Mouse (Mus musculus): ENCODE results near the gene Myo16.
A peak's percentile ranks its signal among the peaks of the same experiment; 100 is the strongest.

Gene Myo16

GRCm38 (mm10) chr8:10413881-10414280 is 260.2 kb downstream of the Myo16 start:
- no peak for DNase-seq (ENCODE audit: low spot score in 2 of 2)

GRCm38 (mm10) chr8:10414684-10415212 is 261.0 kb downstream of the Myo16 start:
- DNase-seq (ENCODE audit: low spot score in 2 of 2): peak in 1 of 2 experiments; percentile 68

DNA sequence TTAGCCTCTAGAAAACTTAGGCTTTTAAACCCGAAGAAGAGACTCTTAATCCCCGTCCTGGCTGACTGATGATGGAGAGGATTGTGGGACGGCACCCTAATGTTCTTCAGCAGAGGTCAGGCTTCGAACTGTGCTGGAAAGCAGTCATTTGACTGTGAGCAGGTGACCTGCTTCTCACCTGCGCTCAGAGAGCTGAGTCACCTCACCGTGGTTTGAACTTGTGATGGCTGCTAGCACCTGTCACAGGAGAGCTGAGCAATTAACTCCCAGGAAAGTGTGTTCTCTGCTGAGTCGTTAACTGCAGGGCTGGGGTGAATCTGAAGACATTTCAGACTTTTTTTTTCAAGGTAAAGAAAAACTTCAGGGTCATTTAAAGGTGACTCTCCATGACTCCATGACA is 261.6 kb downstream of the Myo16 start:
- no peak for DNase-seq (ENCODE audit: low spot score in 2 of 2)

GRCm38 (mm10) chr8:10415885-10416284 is 262.2 kb downstream of the Myo16 start:
- DNase-seq (ENCODE audit: low spot score in 2 of 2): no peak

DNA sequence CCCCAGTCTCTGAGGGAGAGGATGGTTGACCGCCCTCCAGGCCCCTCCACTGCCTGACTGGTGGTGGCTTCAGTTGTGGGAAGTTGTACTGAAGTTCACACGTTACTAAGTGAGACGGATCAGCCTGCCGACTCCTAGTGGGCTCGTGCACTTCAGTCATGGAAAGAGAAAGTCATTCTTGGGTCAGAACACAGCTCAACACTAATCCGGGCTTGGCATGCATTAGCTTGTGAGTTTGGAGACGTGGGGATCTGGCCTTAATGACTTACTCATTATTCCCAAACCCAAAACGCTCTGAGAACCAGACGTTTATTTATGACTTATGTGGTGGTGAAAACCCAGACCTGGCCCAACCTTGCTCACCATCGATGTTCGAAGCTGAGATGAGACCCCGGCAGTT is 263.1 kb downstream of the Myo16 start:
- DNase-seq (ENCODE audit: low spot score in 2 of 2): no peak

DNA sequence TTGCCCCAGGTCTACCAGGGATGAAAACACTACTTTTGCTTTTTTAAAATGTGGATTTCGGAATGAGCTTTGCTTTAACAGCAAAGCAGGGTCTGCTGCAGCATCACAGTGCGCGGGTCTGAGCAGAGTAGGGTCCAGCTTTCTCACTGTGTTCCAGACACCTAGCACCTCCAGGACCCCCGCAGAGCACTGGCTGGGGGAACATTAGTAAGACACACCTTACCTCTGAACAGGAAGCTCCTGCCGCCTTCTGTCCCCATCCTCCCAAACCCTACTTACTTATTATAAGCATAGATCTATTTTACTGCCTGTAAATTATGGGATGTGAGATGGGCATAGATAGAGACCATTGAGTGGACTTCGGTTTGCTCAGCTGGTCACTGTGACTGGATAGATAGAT is 263.6 kb downstream of the Myo16 start:
- no peak for DNase-seq (ENCODE audit: low spot score in 2 of 2)

DNA sequence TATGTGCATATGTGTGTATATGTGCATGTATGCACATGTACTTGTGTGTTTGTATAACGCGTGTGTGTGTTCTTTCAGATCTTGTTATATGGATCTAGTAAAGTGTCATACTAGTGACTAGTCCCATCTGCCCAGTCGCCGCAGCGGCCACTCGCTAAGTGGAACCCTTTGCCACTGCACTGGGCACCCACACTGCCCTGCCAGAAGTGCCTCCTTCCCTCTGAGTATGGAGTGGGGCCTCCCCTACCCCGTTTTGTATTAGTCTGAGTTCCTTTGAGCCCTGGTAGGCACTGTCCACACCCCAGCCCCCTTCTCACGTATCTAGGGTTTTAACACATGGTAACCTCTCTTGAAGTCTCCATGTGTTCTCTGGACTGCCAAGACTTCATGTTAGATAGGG is 264.3 kb downstream of the Myo16 start:
- no peak for DNase-seq (ENCODE audit: low spot score in 2 of 2)

DNA sequence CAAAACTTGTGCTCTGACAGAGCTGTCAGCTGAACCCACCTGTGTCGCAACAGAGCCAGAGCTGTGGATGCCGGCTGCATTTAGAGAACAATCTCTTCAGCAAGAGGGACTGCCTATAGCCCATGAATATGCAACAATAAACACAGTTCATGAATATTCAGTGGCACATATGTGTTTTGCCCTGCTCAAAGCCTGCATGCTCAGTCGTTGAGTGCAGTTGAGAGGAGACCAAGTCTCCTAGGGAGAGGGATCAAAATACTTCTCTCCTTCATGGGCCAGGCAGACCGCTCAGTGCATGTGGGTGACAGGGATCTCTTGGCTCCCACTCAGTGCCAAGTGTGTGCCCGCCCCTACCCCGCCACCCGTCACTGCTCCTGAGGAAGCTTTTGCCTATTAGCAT is 265.3 kb downstream of the Myo16 start:
- DNase-seq (ENCODE audit: low spot score in 2 of 2): no peak

GRCm38 (mm10) chr8:10419726-10420125 is 266.0 kb downstream of the Myo16 start:
- no peak for DNase-seq (ENCODE audit: low spot score in 2 of 2)

DNA sequence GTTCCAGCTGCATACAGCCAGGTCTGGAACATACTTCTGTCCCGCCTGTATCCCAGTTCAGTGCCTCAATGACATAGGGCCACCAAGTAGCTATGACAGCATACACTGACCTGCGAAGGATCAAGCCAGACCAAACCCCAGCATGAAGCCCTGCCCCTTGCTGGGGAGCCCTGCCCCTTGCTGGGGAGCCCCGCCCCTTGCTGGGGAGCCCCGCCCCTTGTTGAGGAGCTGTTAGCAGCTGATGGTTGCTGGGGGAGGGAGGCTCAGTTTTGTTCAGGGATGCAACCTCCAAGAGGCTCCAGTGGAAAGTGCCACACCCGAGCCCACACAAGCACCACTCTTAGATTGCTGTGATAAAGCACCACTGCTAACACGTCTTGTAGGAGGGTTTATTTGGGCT is 266.8 kb downstream of the Myo16 start:
- no peak for DNase-seq (ENCODE audit: low spot score in 2 of 2)

GRCm38 (mm10) chr8:10421516-10422090 is 267.9 kb downstream of the Myo16 start:
- DNase-seq (ENCODE audit: low spot score in 2 of 2): no peak

DNA sequence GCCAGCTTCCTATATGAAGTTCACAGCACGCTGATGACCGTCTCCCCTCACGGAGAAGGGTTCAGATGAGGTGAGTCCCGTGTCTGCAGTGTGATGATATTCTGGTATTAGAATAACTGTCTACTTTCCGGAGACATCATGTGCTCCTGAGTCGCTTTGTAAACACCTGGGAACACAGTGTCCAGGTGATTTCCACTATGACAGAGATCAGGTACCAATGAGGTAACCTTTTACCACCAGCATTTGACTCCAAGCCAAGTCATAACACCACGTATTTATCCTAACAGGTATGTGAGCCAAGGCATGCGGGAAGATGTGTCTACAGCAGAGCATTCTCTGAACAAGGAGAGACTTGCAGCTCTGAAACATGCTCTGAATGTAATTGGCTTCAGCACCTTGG is 281.8 kb downstream of the Myo16 start:
- DNase-seq (ENCODE audit: low spot score in 2 of 2): no peak

DNA sequence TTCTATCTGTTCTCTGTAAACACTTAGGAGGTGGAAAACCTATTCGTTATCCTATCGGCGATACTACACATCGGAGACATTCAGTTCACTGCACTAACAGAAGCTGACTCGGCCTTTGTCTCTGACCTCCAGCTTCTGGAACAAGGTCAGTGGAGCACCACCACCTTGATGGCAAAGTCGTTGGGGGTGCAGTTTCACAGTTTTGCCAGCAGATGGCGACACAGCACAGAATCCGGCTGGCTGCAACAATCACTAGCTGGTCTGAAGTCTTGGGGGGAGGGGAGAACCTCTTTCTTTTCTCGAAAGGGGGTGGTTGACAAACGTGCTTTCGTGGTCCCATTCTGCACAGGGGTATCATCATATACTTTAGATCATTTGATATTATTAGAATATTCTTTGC is 285.1 kb downstream of the Myo16 start:
- DNase-seq (ENCODE audit: low spot score in 2 of 2): peak; percentile 48 to 76

- no peak for DNase-seq (ENCODE audit: low spot score in 2 of 2)
Measured at GRCm38 (mm10) chr8:10439595-10440453, 286.1 kb downstream of the Myo16 start.

GRCm38 (mm10) chr8:10442562-10442961 is 288.9 kb downstream of the Myo16 start:
- DNase-seq (ENCODE audit: low spot score in 2 of 2): no peak

DNA sequence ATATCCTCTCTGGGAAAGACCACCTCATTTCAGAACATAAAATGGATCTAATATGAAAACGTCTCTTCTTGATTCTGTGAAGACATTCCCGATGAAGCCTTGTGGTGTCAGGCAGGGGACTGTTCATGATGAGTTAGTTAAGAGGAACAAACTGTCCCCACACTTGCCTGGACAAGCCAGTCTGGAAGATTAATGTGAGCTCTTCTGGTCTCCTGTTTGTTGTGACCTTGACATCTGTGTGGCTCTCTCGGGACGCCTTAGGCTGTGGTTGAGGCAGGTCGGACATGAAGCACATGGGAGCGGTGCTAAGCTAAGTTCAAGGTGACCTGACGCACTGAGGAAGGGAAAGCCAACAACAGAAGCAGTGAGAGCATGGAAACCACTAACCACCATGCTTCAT is 291.3 kb downstream of the Myo16 start:
- no peak for DNase-seq (ENCODE audit: low spot score in 2 of 2)

- no peak for DNase-seq (ENCODE audit: low spot score in 2 of 2)
Measured at GRCm38 (mm10) chr8:10448545-10448944, 294.8 kb downstream of the Myo16 start.

- DNase-seq (ENCODE audit: low spot score in 2 of 2): no peak
Measured at GRCm38 (mm10) chr8:10453046-10453445, 299.3 kb downstream of the Myo16 start.

DNA sequence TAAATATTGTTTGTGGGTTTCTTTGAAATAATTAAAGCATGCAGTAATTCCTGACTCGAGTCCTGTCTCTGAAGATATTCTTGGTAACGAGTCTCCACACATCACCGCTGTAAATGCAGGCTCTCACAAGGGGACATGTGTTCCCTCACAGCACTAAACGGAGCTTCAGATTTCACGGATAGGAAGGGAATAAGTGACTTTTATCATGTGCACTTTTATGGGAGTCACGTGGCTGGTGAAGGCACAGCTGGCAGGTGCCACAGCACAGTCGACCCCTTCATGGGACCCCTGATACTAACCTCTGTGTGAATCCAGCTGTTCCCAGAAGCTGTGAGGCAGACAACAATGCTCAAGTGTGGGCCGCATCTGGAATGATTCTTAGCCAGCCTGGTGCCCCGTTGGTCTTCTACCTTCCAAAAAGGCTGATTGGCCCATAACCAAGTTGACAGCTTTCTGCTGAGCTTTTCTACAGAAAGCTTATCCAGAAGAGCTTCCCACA is 304.5 kb downstream of the Myo16 start:
- DNase-seq (ENCODE audit: low spot score in 2 of 2): peak in 1 of 2 experiments; percentile 27

DNA sequence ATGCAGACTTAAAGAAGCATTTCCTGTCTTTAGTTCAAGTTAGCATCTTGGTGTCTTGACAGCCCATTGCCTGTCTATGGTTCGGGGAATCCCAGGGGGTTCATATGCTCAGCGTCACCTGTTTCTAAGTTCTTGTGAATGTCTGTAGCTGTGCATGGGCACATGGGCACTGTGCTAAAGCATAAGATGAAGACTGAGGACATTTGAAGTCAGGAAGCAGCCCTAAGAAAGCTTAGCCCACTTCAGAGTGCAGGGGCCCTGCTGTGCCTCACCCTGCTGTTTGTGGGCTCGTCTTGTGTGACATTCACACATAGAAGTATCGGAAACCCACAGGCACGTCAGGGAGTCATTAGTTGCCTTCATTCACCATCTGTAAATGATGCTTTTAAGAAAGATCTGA is 308.6 kb downstream of the Myo16 start:
- no peak for DNase-seq (ENCODE audit: low spot score in 2 of 2)

- DNase-seq (ENCODE audit: low spot score in 2 of 2): no peak
Measured at GRCm38 (mm10) chr8:10468490-10468889, 314.8 kb downstream of the Myo16 start.

- no peak for DNase-seq (ENCODE audit: low spot score in 2 of 2)
Measured at GRCm38 (mm10) chr8:10469658-10470057, 315.9 kb downstream of the Myo16 start.

- no peak for DNase-seq (ENCODE audit: low spot score in 2 of 2)
Measured at GRCm38 (mm10) chr8:10470280-10470679, 316.6 kb downstream of the Myo16 start.
